Mouse (Mus musculus) cortical plate, adult 2 months (tissue): Measurements from ENCODE around the gene Lypd3. TPM values are rescaled to one million over a fixed set of nuclear protein-coding genes. Genes with fewer than 3 reads are reported as not detected.

Experiments
- H3K27ac ChIP-seq: fragments of 200-500 bp; 2 replicates; pipeline ENCODE4 v1.5.1; 2012; ENCODE audit warnings: low read length, control low read depth, inconsistent platforms; ENCODE audit not compliant: insufficient read depth
- H3K4me1 ChIP-seq: fragments of 200-500 bp; 2 replicates; pipeline ENCODE4 v1.6.1; 2011; ENCODE audit warnings: low read length; ENCODE audit not compliant: control insufficient read depth, insufficient read depth
- H3K4me3 ChIP-seq: fragments of 200-500 bp; 2 replicates; pipeline ENCODE4 v1.5.1; 2011; ENCODE audit warnings: mild to moderate bottlenecking, low read length, control low read depth; ENCODE audit not compliant: insufficient read depth
- CTCF ChIP-seq: fragments of 200-500 bp; IDR thresholded peaks from 2 replicates; pipeline ENCODE4 v1.5.1; 2011; ENCODE audit warnings: mild to moderate bottlenecking, control low read depth, low read length; ENCODE audit not compliant: insufficient read depth; ENCODE audit errors: extremely low read depth
- POLR2A ChIP-seq: fragments of 200-500 bp; IDR thresholded peaks from 2 replicates; pipeline ENCODE4 v1.6.1; 2011; ENCODE audit warnings: mild to moderate bottlenecking, low read length, control low read depth; ENCODE audit not compliant: insufficient read depth; ENCODE audit errors: extremely low read depth
- polyA plus RNA-seq: library from polyadenylated mRNA; depleted of rRNA; stranded (reverse); fragments of >200 nt; gene quantifications from 2 replicates; pipeline ENCODE4 v1.2.3, GENCODE M21; 2012; rRNA removed

Gene Lypd3
- not detected in 2 replicates for polyA plus RNA-seq

DNA sequence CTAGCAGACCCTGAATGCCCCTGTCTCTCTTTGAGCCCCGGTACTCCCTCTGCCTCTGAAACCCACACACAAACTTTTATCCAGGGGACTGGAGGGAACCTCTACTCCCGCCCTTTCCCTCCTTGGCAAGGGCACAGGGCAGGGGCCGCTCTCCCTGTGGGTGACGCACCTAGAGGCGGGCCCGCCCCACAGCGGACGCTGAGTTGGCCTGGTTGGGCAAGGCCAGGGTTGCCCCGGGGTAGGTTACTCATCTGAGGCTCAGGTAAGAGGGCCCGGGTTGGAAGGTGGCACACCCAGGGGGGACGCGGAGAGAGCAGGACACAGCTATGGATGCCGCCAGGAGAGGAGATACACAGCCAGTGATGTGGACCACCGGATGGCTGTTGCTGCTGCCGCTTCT is at the start of gene Lypd3:
TSS of gene Lypd3 (plus strand) at position 287 of the 400 bp plus-strand sequence.
- TF ChIP-seq POLR2A (no peak), CTCF (no peak)
- H3K4me1 ChIP-seq, result no peaks in the 10 kb centered on the region
- no peak within 1 kb of the TSS for H3K27ac ChIP-seq
- H3K4me3 ChIP-seq, result no peak within 1 kb of the TSS

DNA sequence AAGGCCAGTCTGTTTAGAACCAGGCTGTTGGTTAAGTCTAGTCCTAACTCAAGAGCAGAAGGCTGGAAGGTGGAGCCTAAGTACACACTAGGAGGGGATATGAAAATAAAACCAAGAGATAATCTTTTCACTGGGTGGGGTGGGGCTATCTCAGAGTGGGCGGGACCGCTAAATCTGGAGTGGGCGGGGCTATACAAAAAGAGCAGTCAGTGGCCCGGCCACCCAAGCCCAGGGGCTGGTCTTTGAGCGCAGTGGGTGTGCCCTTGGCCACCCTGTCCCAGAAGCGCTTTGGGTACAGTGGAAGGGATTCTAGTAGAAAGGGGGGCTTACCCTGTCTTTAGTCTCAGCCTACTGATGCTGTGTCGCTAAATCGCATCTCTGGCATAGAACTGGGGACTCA is 49.5 kb upstream of the Lypd3 start:
- Histone ChIP-seq H3K4me1 (peaks cover 4% of the 10 kb centered on the region), H3K4me3 (peak overlapping the region; percentile 58), H3K27ac (no peak overlapping the region)
- TF ChIP-seq POLR2A (no peak), CTCF (no peak)

DNA sequence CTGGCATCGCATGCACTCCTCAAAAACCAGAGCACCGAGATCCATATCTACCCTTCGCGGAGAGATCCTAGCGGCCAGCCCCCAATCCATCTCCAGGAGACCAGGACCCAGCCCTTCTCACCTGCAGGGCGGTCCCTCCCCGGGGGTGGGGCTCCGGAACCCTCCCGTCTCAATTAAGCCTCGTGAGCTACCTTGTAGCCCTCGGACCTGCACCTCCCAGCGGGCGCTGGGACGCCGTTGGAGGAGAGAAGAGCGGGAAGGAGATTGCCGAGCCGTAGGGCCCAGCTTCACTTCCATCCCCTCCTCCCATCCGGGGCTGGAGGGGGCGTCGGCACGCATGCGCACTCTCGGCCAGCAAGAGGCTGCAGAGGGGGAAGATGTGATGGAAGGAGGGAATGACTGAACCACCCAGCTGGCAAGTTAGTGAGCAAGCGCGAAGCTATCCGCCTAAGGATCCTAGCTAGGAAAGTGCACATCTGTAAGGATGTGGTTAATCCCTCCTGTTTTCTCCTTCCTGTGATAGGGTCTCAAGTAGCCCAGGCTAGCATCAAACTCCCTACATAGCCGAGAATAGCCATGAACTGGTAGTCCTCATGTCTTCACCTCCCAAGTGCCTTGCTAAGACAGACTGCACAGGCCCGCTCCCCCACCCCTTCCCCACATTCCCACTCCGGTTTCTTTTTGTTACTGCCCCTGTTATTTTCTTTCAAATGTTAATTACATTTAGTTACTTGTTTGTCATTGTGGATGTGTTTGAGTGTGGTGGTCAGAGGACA is 48.8 kb upstream of the Lypd3 start, which contains the start of the genes Ethe1 and Zfp575:
TSS of gene Ethe1 (plus strand) at position 214 of the 776 bp plus-strand sequence.
TSS of gene Zfp575 (minus strand) at position 312 of the 776 bp plus-strand sequence.
- Histone ChIP-seq H3K4me3 (peak within 1 kb of the TSS; percentile 58), H3K4me1 (peaks cover 5% of the 10 kb centered on the region), H3K27ac (0 out of 2 replicates have a peak within 1 kb of the TSS, but pooled peaks have one; percentile 34)
- TF ChIP-seq POLR2A (peak; percentile 96), CTCF (no peak)

DNA sequence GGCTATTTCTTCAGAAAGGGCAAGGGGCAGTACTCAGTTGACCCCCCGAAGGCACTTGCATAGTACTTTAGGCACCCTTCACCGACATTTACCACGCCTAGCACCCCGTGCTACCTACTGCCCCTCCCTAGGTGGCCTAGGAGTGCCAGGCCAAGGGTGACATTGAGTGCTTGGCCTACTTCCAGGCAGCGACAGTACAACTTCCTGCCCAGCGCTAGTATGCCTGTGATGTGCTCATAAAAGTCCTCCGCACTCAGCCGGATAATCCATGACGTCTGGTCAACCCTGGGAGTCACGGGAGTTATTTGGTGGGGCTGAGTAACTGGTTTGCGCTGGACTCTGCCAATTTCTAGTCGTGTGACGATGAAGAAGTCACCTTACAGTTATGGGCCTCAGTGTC is 48.0 kb upstream of the Lypd3 start:
- H3K4me1 ChIP-seq, result peaks cover 8% of the 10 kb centered on the region
- H3K4me3 ChIP-seq, result no peak overlapping the region
- no peak for TF ChIP-seq POLR2A
- no peak for TF ChIP-seq CTCF
- H3K27ac ChIP-seq, result no peak overlapping the region

DNA sequence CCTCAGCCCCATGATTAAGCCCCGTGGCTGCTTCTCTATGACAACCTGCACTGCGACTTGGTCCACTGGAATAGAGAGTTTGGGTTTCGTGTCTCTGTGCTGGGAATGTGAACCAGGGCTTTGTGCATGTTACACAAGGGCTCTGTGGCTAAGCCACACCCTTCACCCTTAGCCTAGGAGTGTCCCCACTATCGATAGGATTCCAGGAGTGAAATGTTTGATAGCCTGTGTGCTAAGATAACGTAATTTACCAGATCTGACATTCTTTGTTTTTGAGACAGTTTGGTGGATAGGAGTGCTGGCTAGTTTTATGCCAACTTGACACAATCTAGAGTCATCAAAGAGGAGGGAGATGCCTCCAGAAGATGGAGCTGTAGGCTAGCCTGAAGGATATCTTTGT is 44.6 kb upstream of the Lypd3 start:
- peaks cover 7% of the 10 kb centered on the region for H3K4me1 ChIP-seq
- no peak for TF ChIP-seq POLR2A
- no peak for TF ChIP-seq CTCF
- no peak overlapping the region for H3K4me3 ChIP-seq
- H3K27ac ChIP-seq, result no peak overlapping the region

DNA sequence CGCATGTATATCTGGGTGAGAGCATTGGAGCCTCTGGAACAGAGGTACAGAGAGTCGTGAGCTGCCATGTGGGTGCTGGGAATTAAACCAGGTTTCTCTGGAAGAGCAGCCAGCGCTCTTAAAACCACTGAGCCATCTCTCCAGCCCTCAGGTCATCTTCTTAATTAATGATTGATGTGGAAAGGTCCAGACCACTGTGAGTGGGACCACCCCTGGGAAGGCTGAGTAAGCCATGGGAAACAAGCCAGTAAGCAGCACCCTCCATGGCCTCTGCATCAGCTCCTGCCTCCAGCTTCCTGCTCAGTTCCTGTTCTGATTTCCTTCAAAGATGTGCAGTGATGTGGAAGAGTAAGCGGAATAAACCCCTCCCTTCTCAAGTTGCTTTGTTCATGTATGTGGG is 44.2 kb upstream of the Lypd3 start:
- TF ChIP-seq CTCF (no peak), POLR2A (no peak)
- Histone ChIP-seq H3K4me3 (no peak overlapping the region), H3K4me1 (peaks cover 7% of the 10 kb centered on the region), H3K27ac (no peak overlapping the region)

DNA sequence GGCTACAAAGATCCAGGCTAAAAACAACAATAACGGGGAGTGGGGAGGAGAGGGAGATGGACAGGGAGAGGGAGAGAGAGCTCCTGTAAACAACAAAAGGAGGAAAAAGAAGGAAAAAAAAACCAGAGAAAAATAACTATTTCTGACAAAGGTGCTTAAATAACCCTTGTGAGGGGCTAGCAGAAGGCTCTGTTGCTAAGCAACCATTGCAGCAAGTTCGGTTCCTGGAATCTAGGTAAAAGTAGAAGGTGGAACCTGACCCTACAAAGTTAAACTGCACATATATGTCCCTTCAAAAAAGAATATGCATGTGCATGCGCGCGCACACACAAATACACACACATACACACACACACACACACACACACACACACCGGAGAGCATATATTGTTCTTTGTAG is 43.6 kb upstream of the Lypd3 start:
- TF ChIP-seq CTCF, result no peak
- TF ChIP-seq POLR2A, result no peak
- H3K4me3 ChIP-seq, result no peak overlapping the region
- no peak overlapping the region for H3K27ac ChIP-seq
- H3K4me1 ChIP-seq, result peaks cover 4% of the 10 kb centered on the region; the same call in 1 of the 2 replicates

DNA sequence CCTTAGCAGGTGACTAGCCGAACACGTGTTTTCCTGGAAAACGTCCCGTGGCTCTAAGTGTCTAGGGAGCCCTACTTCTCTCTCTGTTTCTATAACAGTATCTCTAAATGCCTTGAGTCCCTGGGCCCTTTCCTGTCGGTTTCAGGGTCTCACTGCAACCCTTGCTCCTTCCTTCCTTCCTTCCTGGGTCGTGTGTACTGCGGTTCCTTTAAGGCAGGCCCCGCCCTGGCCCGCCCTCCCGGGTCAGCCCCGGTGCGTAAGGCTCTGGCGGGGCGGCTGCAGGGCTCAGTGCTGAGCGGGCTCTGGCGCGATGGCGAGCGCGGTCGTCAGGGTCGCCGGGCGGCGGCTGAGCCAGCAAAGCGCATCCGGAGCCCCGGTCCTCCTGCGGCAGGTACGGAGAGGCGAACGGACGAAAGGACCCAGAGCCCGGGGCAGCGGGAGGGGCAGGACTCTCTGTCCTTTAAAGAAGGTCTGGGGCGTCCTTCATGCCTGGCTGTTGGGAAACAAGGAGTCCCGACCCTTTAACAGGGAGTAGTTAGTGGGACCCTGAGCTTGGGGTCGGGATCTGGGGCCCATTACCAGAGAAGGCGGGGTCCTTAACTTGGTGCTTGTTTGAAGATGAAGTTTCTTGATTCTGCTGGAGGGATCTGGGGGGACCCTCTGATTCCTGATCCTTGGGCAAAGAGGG is 42.6 kb upstream of the Lypd3 start:
- Histone ChIP-seq H3K4me1 (peaks cover 4% of the 10 kb centered on the region; the same call in 1 of the 2 replicates), H3K4me3 (peak overlapping the region; percentile 79), H3K27ac (no peak overlapping the region)
- TF ChIP-seq POLR2A (no peak), CTCF (no peak)

DNA sequence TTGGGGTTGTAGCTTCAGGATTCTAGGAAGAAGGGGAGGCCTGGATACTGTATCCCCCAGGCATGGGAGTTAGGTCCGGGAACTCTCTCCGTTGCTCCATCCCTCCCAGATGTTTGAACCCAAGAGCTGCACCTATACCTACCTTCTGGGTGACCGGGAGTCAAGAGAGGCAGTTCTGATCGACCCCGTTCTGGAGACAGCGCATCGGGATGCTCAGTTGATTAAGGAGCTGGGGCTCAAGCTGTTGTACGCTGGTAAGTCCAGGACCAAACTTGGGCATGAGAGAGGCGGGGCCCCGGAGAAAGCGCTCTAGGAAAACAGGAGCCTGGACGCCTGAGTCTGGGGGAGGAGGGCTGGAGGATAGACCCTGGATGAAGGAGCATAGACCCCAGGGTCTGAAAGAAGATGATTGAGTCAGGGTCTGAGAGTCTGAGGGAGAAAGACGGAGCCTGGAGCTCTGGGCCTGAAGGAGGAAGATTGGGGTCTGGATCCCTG is 42.0 kb upstream of the Lypd3 start:
- Histone ChIP-seq H3K27ac (no peak overlapping the region), H3K4me3 (peak overlapping the region; percentile 79), H3K4me1 (peaks cover 4% of the 10 kb centered on the region; the same call in 1 of the 2 replicates)

More for the DNA sequence above, 42.0 kb upstream of the Lypd3 start:
- TF ChIP-seq CTCF (no peak), POLR2A (no peak)
